Mouse (Mus musculus): Measurements from ENCODE around the gene Shisa5. TPM values are rescaled to one million over a fixed set of nuclear protein-coding genes. Genes with fewer than 3 reads are reported as not detected.

The Shisa5 gene
- total RNA-seq, 4 experiments from 2014 or later = 126 to 177 (median 159) TPM

GRCm38 (mm10) chr9:109093786-109094552 is 55.6 kb downstream of the Shisa5 start:
- no peak for DNase-seq

- DNase-seq = no peak
Observed at GRCm38 (mm10) chr9:109094553-109095136, 56.3 kb downstream of the Shisa5 start.

GRCm38 (mm10) chr9:109095137-109095982 is 57.0 kb downstream of the Shisa5 start, which contains the start of gene Plxnb1:
TSS of gene Plxnb1 (plus strand) at chr9:109095389.
- DNase-seq = peak; percentile 69

- no peak for DNase-seq
Observed at GRCm38 (mm10) chr9:109096251-109096661, 57.9 kb downstream of the Shisa5 start.

GRCm38 (mm10) chr9:109096856-109097255 is 58.5 kb downstream of the Shisa5 start:
- DNase-seq = no peak

- no peak for DNase-seq
Observed at GRCm38 (mm10) chr9:109097291-109097690, 58.9 kb downstream of the Shisa5 start.

- DNase-seq = peak; percentile 83
Observed at GRCm38 (mm10) chr9:109097831-109098230, 59.5 kb downstream of the Shisa5 start.

GRCm38 (mm10) chr9:109098366-109098765 is 60.0 kb downstream of the Shisa5 start:
- no peak for DNase-seq

- DNase-seq = peak; percentile 70
Observed at GRCm38 (mm10) chr9:109098969-109099368, 60.6 kb downstream of the Shisa5 start.

GRCm38 (mm10) chr9:109100307-109100928 is 62.1 kb downstream of the Shisa5 start:
- DNase-seq = no peak

GRCm38 (mm10) chr9:109101933-109102445 is 63.6 kb downstream of the Shisa5 start:
- no peak for DNase-seq

GRCm38 (mm10) chr9:109102541-109102940 is 64.2 kb downstream of the Shisa5 start:
- no peak for DNase-seq

GRCm38 (mm10) chr9:109103250-109103649 is 64.9 kb downstream of the Shisa5 start:
- DNase-seq = peak; percentile 95

- DNase-seq = no peak
Observed at GRCm38 (mm10) chr9:109104083-109104482, 65.7 kb downstream of the Shisa5 start.

GRCm38 (mm10) chr9:109105011-109105410 is 66.6 kb downstream of the Shisa5 start:
- DNase-seq = no peak

GRCm38 (mm10) chr9:109105648-109106047 is 67.3 kb downstream of the Shisa5 start:
- no peak for DNase-seq

- DNase-seq = no peak
Observed at GRCm38 (mm10) chr9:109107341-109107740, 69.0 kb downstream of the Shisa5 start.

Other genes starting within 250 kb of the Shisa5 start
- gene Nckipsd, start 230.2 kb upstream of the Shisa5 start, total RNA-seq (2022) = 10 to 100 TPM; 11.1 to 19.0 (median 17.0) TPM
- 1 to 10 TPM; 3.0 to 8.6 (median 7.9) TPM for gene Celsr3, start 212.2 kb upstream of the Shisa5 start, total RNA-seq (2022)
- gene Slc26a6, start 185.3 kb upstream of the Shisa5 start, total RNA-seq (2022) = 10 to 100 TPM in 3 of 4 experiments, 1 to 10 TPM in 1; 8.4 to 14.4 (median 12.3) TPM
- under 1 TPM in 1 of 4 experiments, not detected in 3; 0.59 TPM for gene Tmem89, start 123.9 kb upstream of the Shisa5 start, total RNA-seq (2022)
- 100 to 1,000 TPM; 381 to 565 (median 479) TPM for gene Uqcrc1, start 101.9 kb upstream of the Shisa5 start, total RNA-seq (2022)
- gene Col7a1, start 85.0 kb upstream of the Shisa5 start, total RNA-seq (2022) = 10 to 100 TPM in 1 of 4 experiments, 1 to 10 TPM in 3; 2.6 to 12.4 (median 6.9) TPM
- 1 to 10 TPM in 1 of 4 experiments, under 1 TPM in 3; 0.31 to 1.0 (median 0.45) TPM for gene Ucn2, start 52.6 kb upstream of the Shisa5 start, total RNA-seq (2022)
- gene Pfkfb4, start 46.8 kb upstream of the Shisa5 start, total RNA-seq (2022) = 10 to 100 TPM in 2 of 4 experiments, 1 to 10 TPM in 2; 6.2 to 21.6 (median 12.0) TPM
- gene Trex1, start 21.2 kb downstream of the Shisa5 start, total RNA-seq (2022) = 10 to 100 TPM; 19.0 to 25.3 (median 21.7) TPM
- gene Atrip, start 35.6 kb downstream of the Shisa5 start, total RNA-seq (2022) = 10 to 100 TPM; 16.3 to 27.7 (median 22.2) TPM
- gene Ccdc51, start 43.9 kb downstream of the Shisa5 start, total RNA-seq (2022) = 10 to 100 TPM; 17.3 to 20.0 (median 18.7) TPM
- gene Tma7, start 44.0 kb downstream of the Shisa5 start, total RNA-seq (2022) = 100 to 1,000 TPM; 342 to 453 (median 370) TPM
- 100 to 1,000 TPM; 128 to 173 (median 140) TPM for gene Plxnb1, start 56.8 kb downstream of the Shisa5 start, total RNA-seq (2022)
- gene Fbxw21, start 123.5 kb downstream of the Shisa5 start, total RNA-seq (2022) = not detected
- not detected for gene Fbxw13, start 157.4 kb downstream of the Shisa5 start, total RNA-seq (2022)
- gene Fbxw20, start 196.2 kb downstream of the Shisa5 start, total RNA-seq (2022) = not detected
- gene Fbxw14, start 249.1 kb downstream of the Shisa5 start, total RNA-seq (2022) = not detected

Measured in adrenal gland, adult 8-10 months (tissue).